Mouse (Mus musculus) limb, embryonic 14.5 days (tissue): Measurements from ENCODE around the gene F2rl2. TPM values are rescaled to one million over a fixed set of nuclear protein-coding genes. Genes with fewer than 3 reads are reported as not detected.

Source experiments
- ATAC-seq: fragments of 200-750 bp; cut with Nextera tagmentation; 2 replicates; pipeline ENCODE4 v1.8.0; 2017; ENCODE audit warnings: low read depth, moderate number of reproducible peaks, moderate TSS enrichment; ENCODE audit not compliant: low FRiP score
- DNase-seq: peaks from one replicate; pipeline ENCODE4 v3.0.0-alpha.2; 2015; ENCODE audit warnings: low spot score
- H3K27ac ChIP-seq: fragments of 300-500 bp; sonication (generic); replicated peaks from 2 replicates; pipeline ENCODE4 v1.5.1; 2014; ENCODE audit warnings: low read depth, mild to moderate bottlenecking, low read length, moderate library complexity, mixed read lengths
- H3K27me3 ChIP-seq: fragments of 300-500 bp; sonication (generic); 2 replicates; pipeline ENCODE4 v1.6.1; 2014; ENCODE audit warnings: low read length, mixed read lengths; ENCODE audit not compliant: control insufficient read depth, insufficient read depth
- H3K36me3 ChIP-seq: fragments of 300-500 bp; sonication (generic); 2 replicates; pipeline ENCODE4 v1.6.1; 2014; ENCODE audit warnings: mild to moderate bottlenecking, low read length, moderate library complexity, mixed read lengths; ENCODE audit not compliant: control insufficient read depth, insufficient read depth
- H3K4me1 ChIP-seq: fragments of 300-500 bp; sonication (generic); 2 replicates; pipeline ENCODE4 v1.6.1; 2014; ENCODE audit warnings: antibody characterized with exemption, low read length, mixed read lengths; ENCODE audit not compliant: control insufficient read depth, insufficient read depth
- H3K4me2 ChIP-seq: fragments of 300-500 bp; sonication (generic); replicated peaks from 2 replicates; pipeline ENCODE4 v1.6.1; 2014; ENCODE audit warnings: low read depth, mild to moderate bottlenecking, low read length, moderate library complexity; ENCODE audit not compliant: severe bottlenecking
- H3K4me3 ChIP-seq: fragments of 300-500 bp; sonication (generic); replicated peaks from 2 replicates; pipeline ENCODE4 v1.5.1; 2014; ENCODE audit warnings: low read length
- H3K9ac ChIP-seq: fragments of 300-500 bp; sonication (generic); 2 replicates; pipeline ENCODE4 v1.6.1; 2014; ENCODE audit warnings: mild to moderate bottlenecking, low read depth, low read length, moderate library complexity; ENCODE audit not compliant: severe bottlenecking
- H3K9me3 ChIP-seq: fragments of 300-500 bp; sonication (generic); 2 replicates; pipeline ENCODE4 v1.6.1; 2016; ENCODE audit warnings: low read length; ENCODE audit not compliant: control insufficient read depth
- POLR2A ChIP-seq: fragments of 200-500 bp; IDR thresholded peaks from 2 replicates; pipeline ENCODE4 v1.8.0; 2012; ENCODE audit warnings: inconsistent platforms, mild to moderate bottlenecking, moderate library complexity, borderline replicate concordance; ENCODE audit not compliant: insufficient read depth, insufficient read length; ENCODE audit errors: extremely low read depth
- WGBS: fragments of 180-500 bp; shearing (Covaris S2); extraction: QIAGEN DNeasy Blood & Tissue Kit; methylation state at CpG from one replicate; pipeline ENCODE4 v1.1.7; 2014; 5-methylcytosine and 5-hydroxymethylcytosine counted together
- polyA plus RNA-seq, 2 experiments: library from polyadenylated mRNA; depleted of rRNA in 1 of 2; stranded (reverse) in 1 of 2; unstranded in 1 of 2; fragments of >200 nt; fragmentation: Nextera tagmentation in 1 of 2; extraction: Ambion mirVana in 1 of 2; gene quantifications; 2 replicates each; pipeline versions ENCODE4 v1.2.1 to v1.2.3; 2012 to 2014

F2rl2 gene
- polyA plus RNA-seq, 2 experiments = 0.16 to 0.33 TPM

- Histone ChIP-seq H3K9me3 (no peaks in the 10 kb centered on the region), H3K4me2 (no peak overlapping the region), H3K27me3 (no peaks in the 10 kb centered on the region), H3K27ac (no peak overlapping the region), H3K4me3 (no peak overlapping the region), H3K9ac (no peak overlapping the region), H3K4me1 (no peaks in the 10 kb centered on the region), H3K36me3 (no peaks in the 10 kb centered on the region)
- 50% methylated on average over 5 of the region's 5 CpGs for WGBS
- no peak for ATAC-seq
- peak; percentile 32 for DNase-seq
- TF ChIP-seq POLR2A = no peak
Observed at GRCm38 (mm10) chr13:95703376-95703775, 6.7 kb downstream of the F2rl2 start.

- Histone ChIP-seq H3K27me3 (no peaks in the 10 kb centered on the region), H3K27ac (no peak overlapping the region), H3K9ac (no peak overlapping the region), H3K36me3 (no peaks in the 10 kb centered on the region), H3K9me3 (no peaks in the 10 kb centered on the region), H3K4me2 (no peak overlapping the region), H3K4me3 (no peak overlapping the region), H3K4me1 (no peaks in the 10 kb centered on the region)
- 96% methylated on average over 6 of the region's 6 CpGs for WGBS
- DNase-seq (no peak), ATAC-seq (no peak)
- no peak for TF ChIP-seq POLR2A
Observed at GRCm38 (mm10) chr13:95705589-95705988, 8.9 kb downstream of the F2rl2 start.

GRCm38 (mm10) chr13:95712054-95712453, 15.4 kb downstream of the F2rl2 start:
- H3K9ac ChIP-seq = no peak overlapping the region
- H3K4me3 ChIP-seq = no peak overlapping the region
- H3K9me3 ChIP-seq = no peaks in the 10 kb centered on the region
- H3K4me2 ChIP-seq = no peak overlapping the region
- H3K27me3 ChIP-seq = no peaks in the 10 kb centered on the region
- H3K27ac ChIP-seq = no peak overlapping the region
- no peak for TF ChIP-seq POLR2A
- H3K36me3 ChIP-seq = peaks cover 4% of the 10 kb centered on the region; the same call in 1 of the 2 replicates
- H3K4me1 ChIP-seq = no peaks in the 10 kb centered on the region
- no peak for DNase-seq
- ATAC-seq = no peak

- ATAC-seq (no peak), DNase-seq (no peak)
- H3K4me1 ChIP-seq = no peaks in the 10 kb centered on the region
- H3K27me3 ChIP-seq = no peaks in the 10 kb centered on the region
- H3K9me3 ChIP-seq = no peaks in the 10 kb centered on the region
- H3K4me3 ChIP-seq = no peak overlapping the region
- 78% methylated on average over 9 of the region's 9 CpGs for WGBS
- no peak overlapping the region for H3K9ac ChIP-seq
- no peak overlapping the region for H3K4me2 ChIP-seq
- H3K27ac ChIP-seq = no peak overlapping the region
- H3K36me3 ChIP-seq = peaks cover 4% of the 10 kb centered on the region; the same call in 1 of the 2 replicates
- no peak for TF ChIP-seq POLR2A
Observed at GRCm38 (mm10) chr13:95712570-95713268, 16.1 kb downstream of the F2rl2 start.

- Histone ChIP-seq H3K4me2 (no peak overlapping the region), H3K9me3 (no peaks in the 10 kb centered on the region), H3K27ac (no peak overlapping the region), H3K27me3 (no peaks in the 10 kb centered on the region), H3K36me3 (peaks cover 4% of the 10 kb centered on the region; the same call in 1 of the 2 replicates), H3K4me3 (no peak overlapping the region), H3K4me1 (no peaks in the 10 kb centered on the region), H3K9ac (no peak overlapping the region)
- TF ChIP-seq POLR2A = no peak
- ATAC-seq (peak; percentile 62), DNase-seq (peak; percentile 18)
- 48% methylated on average over 3 of the region's 3 CpGs for WGBS
Observed at GRCm38 (mm10) chr13:95714271-95714975, 17.8 kb downstream of the F2rl2 start.
